ENCODE assay signal across 15 mouse cellular contexts in genomic region chr4:140771091-140771490, GRCm38 (mm10). TPM values are rescaled to one million over a fixed set of nuclear protein-coding genes. Genes with fewer than 3 reads are reported as not detected.
DNase-seq lines count a peak whose midpoint lies in the region; ATAC-seq and TF ChIP-seq lines count a peak whose summit lies in the region.
"Had no signal": no experiment of that assay in that cellular context is flagged by ENCODE, and none has a peak within 500 bp of the region (broad histone marks: within the 10 kb centered on the region; RNA-seq: fewer than 3 reads in every experiment).

No protein-coding gene starts in this region.

- no peaks in the 10 kb centered on the region for H3K36me3 ChIP-seq in liver, embryonic 16.5 days (ENCODE audit: control insufficient read depth, insufficient read depth)
- H3K36me3 ChIP-seq in liver, embryonic 12.5 days: no peaks in the 10 kb centered on the region
- H3K36me3 ChIP-seq in stomach, embryonic 16.5 days (ENCODE audit: control insufficient read depth, insufficient read depth, low read length): no peaks in the 10 kb centered on the region
- no peaks in the 10 kb centered on the region for H3K36me3 ChIP-seq in hindbrain, embryonic 16.5 days (ENCODE audit: control insufficient read depth, insufficient read depth, low read length)
- H3K36me3 ChIP-seq: G1E had no signal

- intact Hi-C loops in left cerebral cortex, adult 2 months (cut with DNase I): no loop called here

- peak; percentile 52 for DNase-seq in lung, postnatal 25 days (ENCODE audit: low spot score)
- no peak for DNase-seq in neural tube, embryonic 10.5 days (ENCODE audit: extremely low spot score, low spot score)
- DNase-seq in left cerebral cortex, adult 2 months (ENCODE audit: extremely low spot score in 1 of 2, low spot score in 2 of 2): no peak
- DNase-seq: cerebellum, adult 9-10 months; layer of hippocampus, adult 9-11 months had no signal

- H3K4me1 ChIP-seq in liver, embryonic 16.5 days (ENCODE audit: control insufficient read depth, low read depth, low read length): peaks cover 5% of the 10 kb centered on the region
- H3K4me1 ChIP-seq in liver, embryonic 12.5 days: peaks cover 21% of the 10 kb centered on the region
- H3K4me1 ChIP-seq in bone marrow, adult 2 months (ENCODE audit: control insufficient read depth, insufficient read depth, low read length): peaks cover 3% of the 10 kb centered on the region
- peaks cover 4% of the 10 kb centered on the region; the same call in 1 of the 2 replicates for H3K4me1 ChIP-seq in stomach, embryonic 16.5 days (ENCODE audit: control insufficient read depth, insufficient read depth, low read length)
- no peaks in the 10 kb centered on the region for H3K4me1 ChIP-seq in hindbrain, embryonic 16.5 days (ENCODE audit: control insufficient read depth, insufficient read depth, low read depth, low read length)

- no peaks in the 10 kb centered on the region for H3K9me3 ChIP-seq in liver, embryonic 16.5 days (replicated peaks; ENCODE audit: control insufficient read depth, low read length)
- H3K9me3 ChIP-seq in liver, embryonic 12.5 days (replicated peaks): no peaks in the 10 kb centered on the region
- H3K9me3 ChIP-seq in stomach, embryonic 16.5 days (replicated peaks; ENCODE audit: control insufficient read depth, low read length): no peaks in the 10 kb centered on the region
- no peaks in the 10 kb centered on the region for H3K9me3 ChIP-seq in hindbrain, embryonic 16.5 days (ENCODE audit: control insufficient read depth, low read length)
- H3K9me3 ChIP-seq: G1E had no signal

- H3K4me2 ChIP-seq in liver, embryonic 16.5 days (ENCODE audit: low read depth, low read length): no peak overlapping the region
- H3K4me2 ChIP-seq in liver, embryonic 12.5 days: no peak overlapping the region
- no peak overlapping the region for H3K4me2 ChIP-seq in stomach, embryonic 16.5 days (ENCODE audit: low read depth, low read length)
- H3K4me2 ChIP-seq in hindbrain, embryonic 16.5 days (ENCODE audit: low read length): no peak overlapping the region

- H3K27me3 ChIP-seq in liver, embryonic 16.5 days (ENCODE audit: control insufficient read depth, insufficient read depth, low read depth, low read length): no peaks in the 10 kb centered on the region
- peaks cover 16% of the 10 kb centered on the region for H3K27me3 ChIP-seq in liver, embryonic 12.5 days (replicated peaks)
- no peaks in the 10 kb centered on the region for H3K27me3 ChIP-seq in stomach, embryonic 16.5 days (ENCODE audit: control insufficient read depth, insufficient read depth, low read length)
- no peaks in the 10 kb centered on the region for H3K27me3 ChIP-seq in hindbrain, embryonic 16.5 days (replicated peaks; ENCODE audit: control insufficient read depth, insufficient read depth, low read length)

- peak overlapping the region; percentile 24; the same call in 1 of the 2 replicates for H3K27ac ChIP-seq in liver, embryonic 16.5 days (ENCODE audit: low read length)
- H3K27ac ChIP-seq in liver, embryonic 12.5 days: no peak overlapping the region
- peak overlapping the region; percentile 73 for H3K27ac ChIP-seq in bone marrow, adult 2 months (ENCODE audit: control insufficient read depth, insufficient read depth, low read depth, low read length, poor library complexity)
- no peak overlapping the region for H3K27ac ChIP-seq in stomach, embryonic 16.5 days (ENCODE audit: low read length)
- H3K27ac ChIP-seq in hindbrain, embryonic 16.5 days (ENCODE audit: low read depth, low read length): no peak overlapping the region
- H3K27ac ChIP-seq in left cerebral cortex, adult 2 months: no peak overlapping the region

- H3K4me3 ChIP-seq in liver, embryonic 16.5 days (ENCODE audit: low read depth, low read length): no peak overlapping the region
- no peak overlapping the region for H3K4me3 ChIP-seq in liver, embryonic 12.5 days
- H3K4me3 ChIP-seq in bone marrow, adult 2 months (replicated peaks; ENCODE audit: control insufficient read depth, low read depth, low read length): peak overlapping the region; percentile 26
- no peak overlapping the region for H3K4me3 ChIP-seq in stomach, embryonic 16.5 days (replicated peaks; ENCODE audit: low read length)
- H3K4me3 ChIP-seq in hindbrain, embryonic 16.5 days (ENCODE audit: low read length): no peak overlapping the region
- no peak overlapping the region for H3K4me3 ChIP-seq in left cerebral cortex, adult 2 months

- H3K9ac ChIP-seq in liver, embryonic 16.5 days (ENCODE audit: low read depth, low read length): no peak overlapping the region
- no peak overlapping the region for H3K9ac ChIP-seq in liver, embryonic 12.5 days
- no peak overlapping the region for H3K9ac ChIP-seq in stomach, embryonic 16.5 days (ENCODE audit: low read length)
- H3K9ac ChIP-seq in hindbrain, embryonic 16.5 days (ENCODE audit: low read depth, low read length): no peak overlapping the region

- 11% methylated on average over 4 of the region's 4 CpGs for WGBS in liver, embryonic 16.5 days (ENCODE audit: insufficient replicate concordance)
- WGBS in liver, embryonic 12.5 days (ENCODE audit: insufficient replicate concordance): 6% methylated on average over 4 of the region's 4 CpGs
- 5% methylated on average over 4 of the region's 4 CpGs for WGBS in bone marrow, adult 2 months
- 23% methylated on average over 4 of the region's 4 CpGs for WGBS in stomach, embryonic 16.5 days
- WGBS in hindbrain, embryonic 16.5 days: 58% methylated on average over 4 of the region's 4 CpGs

- TF ChIP-seq POLR2A in bone marrow, adult 2 months (IDR thresholded peaks at IDR 0.05; ENCODE audit: borderline replicate concordance, control insufficient read depth, low read depth, low read length): no peak

- no peak for TF ChIP-seq CTCF in bone marrow, adult 2 months (IDR thresholded peaks at IDR 0.05; ENCODE audit: control insufficient read depth, insufficient read depth, low read length)
- no peak for TF ChIP-seq CTCF in left cerebral cortex, adult 2 months (IDR thresholded peaks at IDR 0.05)

- no peak for ATAC-seq in liver, embryonic 16.5 days (ENCODE audit: low read depth)
- no peak for ATAC-seq in liver, embryonic 12.5 days
- ATAC-seq in stomach, embryonic 16.5 days (ENCODE audit: insufficient read depth, low FRiP score): peak; percentile 32; the same call in 1 of the 2 replicates
- ATAC-seq in hindbrain, embryonic 16.5 days: no peak

RNA-seq across cellular contexts. Expression of gene Padi4, which starts 2.9 kb away (rescaled TPM):
- polyA plus RNA-seq in liver, embryonic 16.5 days (2015; fragmentation: Nextera tagmentation; extraction: Ambion mirVana): 3.1 and 4.2 TPM in 2 replicates
- 0.63 and 0.91 TPM in 2 replicates for polyA plus RNA-seq in liver, embryonic 12.5 days (2016; fragmentation: Nextera tagmentation; extraction: Ambion mirVana)
- polyA plus RNA-seq in bone marrow, adult 2 months (2011; ENCODE audit: insufficient read depth, insufficient read length, low replicate concordance, missing spikeins): 15.2 and 60.1 TPM in 2 replicates
- 2.0 and 2.4 TPM in 2 replicates for polyA plus RNA-seq in stomach, embryonic 16.5 days (2015; fragmentation: Nextera tagmentation; extraction: Ambion mirVana)
- polyA plus RNA-seq in hindbrain, embryonic 16.5 days (2015; fragmentation: Nextera tagmentation; extraction: Ambion mirVana): 0.14 TPM in 1 of 2 replicates, not detected in the other
- under 1 TPM in 1 of 2 experiments, not detected in 1; 0.14 TPM for total RNA-seq in left cerebral cortex, adult 2 months (2021)
- total RNA-seq: G1E had no signal

RNA-seq across cellular contexts. Expression of gene Padi6, which starts 28.6 kb away (rescaled TPM):
- not detected in 2 replicates for polyA plus RNA-seq in liver, embryonic 16.5 days (2015; fragmentation: Nextera tagmentation; extraction: Ambion mirVana)
- polyA plus RNA-seq in liver, embryonic 12.5 days (2016; fragmentation: Nextera tagmentation; extraction: Ambion mirVana): not detected in 2 replicates
- polyA plus RNA-seq in bone marrow, adult 2 months (2011; ENCODE audit: insufficient read depth, insufficient read length, low replicate concordance, missing spikeins): not detected in 2 replicates
- polyA plus RNA-seq in stomach, embryonic 16.5 days (2015; fragmentation: Nextera tagmentation; extraction: Ambion mirVana): 0.05 and 0.21 TPM in 2 replicates
- polyA plus RNA-seq in hindbrain, embryonic 16.5 days (2015; fragmentation: Nextera tagmentation; extraction: Ambion mirVana): 0.06 TPM in 1 of 2 replicates, not detected in the other
- total RNA-seq in left cerebral cortex, adult 2 months (2021): not detected
- total RNA-seq: adrenal gland, postnatal 14 days; G1E; hematopoietic stem cell, adult 5-6 weeks; liver, adult 2 months had no signal
- polyA plus RNA-seq: G1E; liver, adult 2 months; stomach, embryonic 14.5 days had no signal

RNA-seq across cellular contexts. Expression of gene Padi3, which starts 39.4 kb away (rescaled TPM):
- 0.09 and 0.11 TPM in 2 replicates for polyA plus RNA-seq in liver, embryonic 16.5 days (2015; fragmentation: Nextera tagmentation; extraction: Ambion mirVana)
- 0.37 and 0.47 TPM in 2 replicates for polyA plus RNA-seq in liver, embryonic 12.5 days (2016; fragmentation: Nextera tagmentation; extraction: Ambion mirVana)
- 1.1 TPM in 1 of 2 replicates, not detected in the other for polyA plus RNA-seq in bone marrow, adult 2 months (2011; ENCODE audit: insufficient read depth, insufficient read length, low replicate concordance, missing spikeins)
- 0.09 and 0.18 TPM in 2 replicates for polyA plus RNA-seq in stomach, embryonic 16.5 days (2015; fragmentation: Nextera tagmentation; extraction: Ambion mirVana)
- 0.05 TPM in 1 of 2 replicates, not detected in the other for polyA plus RNA-seq in hindbrain, embryonic 16.5 days (2015; fragmentation: Nextera tagmentation; extraction: Ambion mirVana)
- total RNA-seq in left cerebral cortex, adult 2 months (2021): not detected
- total RNA-seq: adrenal gland, postnatal 14 days; liver, adult 2 months had no signal
- polyA plus RNA-seq: liver, adult 2 months; stomach, embryonic 14.5 days had no signal

Comparison
In these comparisons a context has a peak if more than half of its experiments do, and no peak if none do; other contexts are left out.
1. H3K27ac ChIP-seq: peak in liver, embryonic 16.5 days (single experiment) and bone marrow, adult 2 months (single experiment); none in liver, embryonic 12.5 days (single experiment), stomach, embryonic 16.5 days (single experiment), hindbrain, embryonic 16.5 days (single experiment) and left cerebral cortex, adult 2 months (single experiment).